Mouse (Mus musculus) heart, postnatal 0 days (tissue): ENCODE results near the gene Col4a1.

ENCODE experiments used
- CTCF ChIP-seq: IDR thresholded peaks from 2 replicates; pipeline ENCODE4 v1.5.1; 2016; ENCODE audit warnings: antibody characterized with exemption, control low read depth, low read depth
- EP300 ChIP-seq: IDR thresholded peaks from 2 replicates; pipeline ENCODE4 v1.6.1; 2016; ENCODE audit warnings: antibody characterized with exemption, low read depth

- TF ChIP-seq EP300 (no peak), CTCF (no peak)
These were observed 131.0 kb downstream of the Col4a1 start for GRCm38 (mm10) chr8:11181420-11182147.
